Mouse (Mus musculus) small intestine, adult 10 weeks (tissue): ENCODE results near the gene Nanos3. TPM values are rescaled to one million over a fixed set of nuclear protein-coding genes. Genes with fewer than 3 reads are reported as not detected.

Source experiments
- polyA plus RNA-seq: library from polyadenylated mRNA; stranded (reverse); fragments of 350-450 nt; fragmentation: Illumina TruSeq; extraction: RNeasy Lipid Tissue Mini Kit (QIAGEN cat#74804); gene quantifications from one replicate; pipeline ENCODE4 v1.2.3, GENCODE M21; 2014; ENCODE audit warnings: low replicate concordance

Gene Nanos3
- not detected for polyA plus RNA-seq

GRCm38 (mm10) chr8:84185117-84185516 is at the start of gene Nanos3:
Nanos3 (minus strand) TSS chr8:84185217.

GRCm38 (mm10) chr8:84147769-84148530 is 37.1 kb downstream of the Nanos3 start, which contains the start of the genes Cc2d1a and 4930432K21Rik:
Cc2d1a (minus strand) TSS chr8:84147936.
4930432K21Rik (plus strand) TSS chr8:84148025.

GRCm38 (mm10) chr8:84125656-84126055 is 59.4 kb downstream of the Nanos3 start, which contains the start of gene Podnl1:
Podnl1 (plus strand) TSS chr8:84125989.

Other genes with a start within 250 kb of the Nanos3 start
- gene Gm10644, start 230.0 kb downstream of the Nanos3 start, polyA plus RNA-seq, result not detected
- gene Asf1b, start 229.7 kb downstream of the Nanos3 start, polyA plus RNA-seq, result 7.2 TPM
- 8.1 TPM for gene Prkaca, start 212.2 kb downstream of the Nanos3 start, polyA plus RNA-seq
- 0.33 TPM for gene Samd1, start 187.5 kb downstream of the Nanos3 start, polyA plus RNA-seq
- not detected for gene 1700067K01Rik, start 183.7 kb downstream of the Nanos3 start, polyA plus RNA-seq
- gene 2210011C24Rik, start 173.0 kb downstream of the Nanos3 start, polyA plus RNA-seq, result 2.3 TPM
- 0.22 TPM for gene Palm3, start 163.7 kb downstream of the Nanos3 start, polyA plus RNA-seq
- not detected for gene Il27ra, start 142.6 kb downstream of the Nanos3 start, polyA plus RNA-seq
- gene Rln3, start 140.2 kb downstream of the Nanos3 start, polyA plus RNA-seq, result not detected
- 0.89 TPM for gene Gm10643, start 120.1 kb downstream of the Nanos3 start, polyA plus RNA-seq
- 0.97 TPM for gene Rfx1, start 118.4 kb downstream of the Nanos3 start, polyA plus RNA-seq
- gene Dcaf15, start 80.4 kb downstream of the Nanos3 start, polyA plus RNA-seq, result 2.0 TPM
- 0.63 TPM for gene Podnl1, start 59.2 kb downstream of the Nanos3 start, polyA plus RNA-seq
- 0.19 TPM for gene Cc2d1a, start 37.3 kb downstream of the Nanos3 start, polyA plus RNA-seq
- not detected for gene 4930432K21Rik, start 37.2 kb downstream of the Nanos3 start, polyA plus RNA-seq
- not detected for gene Zswim4, start 51.8 kb upstream of the Nanos3 start, polyA plus RNA-seq
- 1.2 TPM for gene D8Ertd738e, start 64.5 kb upstream of the Nanos3 start, polyA plus RNA-seq
- gene Mri1, start 72.1 kb upstream of the Nanos3 start, polyA plus RNA-seq, result 2.8 TPM
- gene Ccdc130, start 85.2 kb upstream of the Nanos3 start, polyA plus RNA-seq, result 0.74 TPM
- gene Cacna1a, start 203.2 kb upstream of the Nanos3 start, polyA plus RNA-seq, result 1.0 TPM